Mouse (Mus musculus): ENCODE results near the gene Dnase1l2.

GRCm38 (mm10) chr17:24440377-24440776 is 2.5 kb downstream of the Dnase1l2 start:
- no peak for TF ChIP-seq CTCF (IDR thresholded peaks at IDR 0.05; ENCODE audit: insufficient read depth, low read depth, low read length)
- no peak for TF ChIP-seq POLR2A (IDR thresholded peaks at IDR 0.05; ENCODE audit: insufficient read depth, low read depth, low read length)
